Mouse (Mus musculus) midbrain, embryonic 16.5 days (tissue): ENCODE data around the gene Tmem229b. TPM values are rescaled to one million over a fixed set of nuclear protein-coding genes. Genes with fewer than 3 reads are reported as not detected.
"Not testable (repeated sequence)": the region's sequence is repeated elsewhere in the genome, so short reads cannot be mapped to it uniquely, and the experiment has no call there.

ENCODE experiments used
- ATAC-seq: fragments of 200-750 bp; cut with Nextera tagmentation; 2 replicates; pipeline ENCODE4 v1.8.0; 2017; ENCODE audit warnings: moderate TSS enrichment
- H3K27ac ChIP-seq: fragments of 300-500 bp; sonication (generic); 2 replicates; pipeline ENCODE4 v1.5.1; 2014; ENCODE audit warnings: mild to moderate bottlenecking, low read length, mixed read lengths
- H3K27me3 ChIP-seq: fragments of 300-500 bp; sonication (generic); 2 replicates; pipeline ENCODE4 v1.6.1; 2014; ENCODE audit warnings: low read depth, low read length, mixed read lengths; ENCODE audit not compliant: control insufficient read depth, insufficient read depth
- H3K36me3 ChIP-seq: fragments of 300-500 bp; sonication (generic); 2 replicates; pipeline ENCODE4 v1.6.1; 2014; ENCODE audit warnings: mild to moderate bottlenecking, low read length, moderate library complexity, mixed read lengths; ENCODE audit not compliant: control insufficient read depth, insufficient read depth
- H3K4me1 ChIP-seq: fragments of 300-500 bp; sonication (generic); 2 replicates; pipeline ENCODE4 v1.6.1; 2014; ENCODE audit warnings: mild to moderate bottlenecking, low read length, mixed read lengths; ENCODE audit not compliant: control insufficient read depth, insufficient read depth
- H3K4me2 ChIP-seq: fragments of 300-500 bp; sonication (generic); 2 replicates; pipeline ENCODE4 v1.6.1; 2014; ENCODE audit warnings: mild to moderate bottlenecking, low read length, mixed read lengths
- H3K4me3 ChIP-seq: fragments of 300-500 bp; sonication (generic); 2 replicates; pipeline ENCODE4 v1.5.1; 2014; ENCODE audit warnings: low read depth, mild to moderate bottlenecking, low read length, moderate library complexity, mixed read lengths
- H3K9ac ChIP-seq: fragments of 300-500 bp; sonication (generic); 2 replicates; pipeline ENCODE4 v1.6.1; 2014; ENCODE audit warnings: low read depth, low read length, mixed read lengths
- H3K9me3 ChIP-seq: fragments of 300-500 bp; sonication (generic); replicated peaks from 2 replicates; pipeline ENCODE4 v1.6.1; 2014; ENCODE audit warnings: mild to moderate bottlenecking, low read length, mixed read lengths; ENCODE audit not compliant: control insufficient read depth, poor library complexity, severe bottlenecking
- WGBS: fragments of 180-500 bp; shearing (Covaris S2); extraction: QIAGEN DNeasy Blood & Tissue Kit; methylation state at CpG from one replicate; pipeline ENCODE4 v1.1.7; 2014; 5-methylcytosine and 5-hydroxymethylcytosine counted together
- polyA plus RNA-seq: library from polyadenylated mRNA; unstranded; fragments of >200 nt; fragmentation: Nextera tagmentation; extraction: Ambion mirVana; gene quantifications from 2 replicates; pipeline ENCODE4 v1.2.1, GENCODE M21; 2015

Tmem229b gene
- polyA plus RNA-seq, 1 experiment from 2014 or later, result 79.8 TPM

DNA sequence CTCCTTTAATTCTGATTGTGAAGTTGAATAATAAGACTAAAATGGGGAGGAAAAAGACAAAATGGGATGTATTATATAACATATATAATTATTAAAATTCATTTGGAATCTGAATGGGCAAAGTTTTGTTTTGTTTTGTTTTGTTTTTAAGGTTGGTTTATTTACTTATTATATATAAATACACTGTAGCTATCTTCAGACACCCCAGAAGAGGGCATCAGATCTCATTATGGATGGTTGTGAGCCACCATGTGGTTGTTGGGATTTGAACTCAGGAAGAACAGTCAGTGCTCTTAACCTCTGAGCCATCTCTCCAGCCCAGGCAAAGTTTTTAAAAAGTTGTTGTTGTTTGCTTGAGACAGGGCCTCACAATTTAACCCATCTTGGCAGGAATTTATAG lies 84.5 kb downstream of the Tmem229b start:
- H3K4me2 ChIP-seq, H3K4me3 ChIP-seq, H3K4me1 ChIP-seq, H3K36me3 ChIP-seq, ATAC-seq, H3K9ac ChIP-seq, H3K9me3 ChIP-seq, H3K27me3 ChIP-seq, H3K27ac ChIP-seq: not testable (repeated sequence)

DNA sequence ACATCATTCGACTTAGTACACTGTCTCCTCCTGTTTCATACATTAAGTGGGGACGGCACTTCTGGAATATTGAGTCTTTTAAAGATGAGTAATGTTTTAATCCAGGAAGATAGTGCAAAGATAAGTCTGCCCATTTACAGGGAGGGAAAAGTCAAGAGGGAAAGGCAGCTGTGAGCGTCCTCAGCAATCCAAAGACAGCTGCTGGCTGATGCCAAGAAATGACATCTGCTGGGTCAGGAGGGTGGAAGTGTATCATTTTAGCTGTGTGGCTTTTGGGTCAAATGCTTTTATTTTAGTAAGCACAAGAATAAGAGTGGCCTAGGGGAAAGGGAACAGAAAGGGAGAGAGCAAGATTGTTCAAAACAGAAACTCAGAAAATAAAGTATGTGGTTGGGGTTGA lies 85.4 kb downstream of the Tmem229b start:
- H3K36me3 ChIP-seq, result no peaks in the 10 kb centered on the region

DNA sequence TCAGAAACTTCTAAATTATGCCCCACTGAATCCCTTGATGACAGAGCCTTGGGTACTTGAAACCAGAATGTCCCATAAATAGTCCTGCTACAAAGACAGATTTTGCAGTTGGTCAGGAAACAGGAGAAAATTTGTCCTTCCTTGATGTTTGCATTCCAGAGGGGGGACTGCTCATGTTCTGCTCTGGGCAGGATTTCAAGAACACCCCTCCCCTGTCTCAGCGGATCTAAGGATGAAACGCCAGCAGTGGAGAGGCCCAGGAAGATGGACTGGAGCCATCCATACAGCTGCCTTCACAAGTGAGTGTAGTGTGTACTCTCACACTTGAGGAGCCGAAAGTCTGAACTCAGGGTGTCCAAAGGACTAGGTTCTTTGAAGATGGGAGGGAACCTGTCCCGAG lies 86.0 kb downstream of the Tmem229b start:
- Histone ChIP-seq H3K27me3 (no peaks in the 10 kb centered on the region), H3K9me3 (no peaks in the 10 kb centered on the region), H3K27ac (no peak overlapping the region), H3K4me1 (no peaks in the 10 kb centered on the region), H3K9ac (no peak overlapping the region), H3K4me2 (no peak overlapping the region), H3K4me3 (no peak overlapping the region), H3K36me3 (no peaks in the 10 kb centered on the region)
- no peak for ATAC-seq
- 79% methylated on average over 4 of the region's 4 CpGs for WGBS

More for the DNA sequence above, 85.4 kb downstream of the Tmem229b start:
- Histone ChIP-seq H3K27me3 (no peaks in the 10 kb centered on the region), H3K27ac (no peak overlapping the region), H3K4me2 (no peak overlapping the region), H3K9ac (no peak overlapping the region), H3K4me3 (no peak overlapping the region), H3K9me3 (no peaks in the 10 kb centered on the region), H3K4me1 (no peaks in the 10 kb centered on the region)
- 85% methylated on average over 3 of the region's 3 CpGs for WGBS
- no peak for ATAC-seq

DNA sequence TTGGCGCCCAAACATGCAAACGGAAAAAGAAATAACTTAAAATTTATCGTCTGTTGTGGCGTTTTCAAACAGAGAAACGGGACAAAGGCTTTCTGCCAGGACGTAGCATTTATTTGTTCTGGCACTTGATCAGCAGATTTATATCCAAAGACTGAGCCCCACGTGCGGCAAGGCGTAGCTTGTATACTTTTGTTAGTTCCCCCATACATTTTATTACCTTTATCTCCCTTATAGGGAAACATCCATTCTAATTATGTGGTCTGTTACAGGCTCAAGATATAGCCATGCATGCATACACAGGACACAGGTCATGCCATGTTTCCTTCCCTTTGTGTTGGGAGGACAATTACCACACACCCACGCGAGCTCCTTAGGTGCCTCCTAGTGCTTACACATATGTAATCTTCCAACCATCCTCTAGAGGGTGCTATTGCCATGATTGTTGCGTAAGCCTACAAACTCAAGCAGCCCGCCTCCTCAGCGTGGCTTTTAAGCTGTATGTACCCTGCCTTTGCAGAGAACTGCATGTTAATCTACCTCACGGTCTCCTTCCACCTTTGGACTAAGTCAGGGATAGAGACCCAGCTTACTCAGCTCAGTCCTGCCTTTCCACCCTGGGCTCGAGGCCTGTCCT lies 88.2 kb downstream of the Tmem229b start:
- ATAC-seq, result peak; percentile 72
- H3K9ac ChIP-seq, result no peak overlapping the region
- peak overlapping the region; percentile 35 for H3K4me2 ChIP-seq
- no peaks in the 10 kb centered on the region for H3K27me3 ChIP-seq
- no peak overlapping the region for H3K4me3 ChIP-seq
- no peaks in the 10 kb centered on the region for H3K9me3 ChIP-seq
- H3K27ac ChIP-seq, result no peak overlapping the region
- H3K36me3 ChIP-seq, result no peaks in the 10 kb centered on the region
- WGBS, result 37% methylated on average over 16 of the region's 16 CpGs
- no peaks in the 10 kb centered on the region for H3K4me1 ChIP-seq

GRCm38 (mm10) chr12:78918227-78919078 lies 89.0 kb downstream of the Tmem229b start:
- Histone ChIP-seq H3K4me3 (no peak overlapping the region), H3K27me3 (peaks cover 4% of the 10 kb centered on the region; the same call in 1 of the 2 replicates), H3K4me1 (no peaks in the 10 kb centered on the region), H3K36me3 (no peaks in the 10 kb centered on the region), H3K9ac (no peak overlapping the region), H3K4me2 (peak overlapping the region; percentile 42), H3K27ac (no peak overlapping the region), H3K9me3 (no peaks in the 10 kb centered on the region)
- peak; percentile 84 for ATAC-seq
- WGBS, result 15% methylated on average over 10 of the region's 11 CpGs

DNA sequence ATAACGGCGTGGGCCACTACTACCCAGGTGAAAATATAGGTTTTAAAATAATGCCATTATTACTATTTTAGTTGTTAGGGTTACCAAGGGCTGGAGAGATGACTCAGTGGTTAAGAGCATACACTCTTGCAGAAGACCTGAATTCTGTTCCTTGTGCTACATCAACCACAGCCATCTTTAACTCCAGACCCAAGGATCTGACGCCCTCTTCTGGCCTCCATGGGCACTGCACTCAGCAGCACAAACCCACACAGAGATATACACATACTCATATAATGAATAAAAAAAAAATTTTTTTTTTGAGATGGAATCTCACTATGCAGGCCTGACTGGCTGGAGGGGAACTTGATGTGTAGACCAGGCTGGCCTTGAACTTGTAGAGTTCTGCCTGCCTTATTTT lies 91.1 kb downstream of the Tmem229b start:
- Histone ChIP-seq H3K4me3 (no peak overlapping the region), H3K9ac (no peak overlapping the region), H3K4me1 (peaks cover 9% of the 10 kb centered on the region), H3K27ac (no peak overlapping the region), H3K27me3 (peaks cover 16% of the 10 kb centered on the region), H3K9me3 (no peaks in the 10 kb centered on the region), H3K4me2 (no peak overlapping the region), H3K36me3 (no peaks in the 10 kb centered on the region)
- WGBS, result 70% methylated on average over 3 of the region's 3 CpGs
- ATAC-seq, result no peak

DNA sequence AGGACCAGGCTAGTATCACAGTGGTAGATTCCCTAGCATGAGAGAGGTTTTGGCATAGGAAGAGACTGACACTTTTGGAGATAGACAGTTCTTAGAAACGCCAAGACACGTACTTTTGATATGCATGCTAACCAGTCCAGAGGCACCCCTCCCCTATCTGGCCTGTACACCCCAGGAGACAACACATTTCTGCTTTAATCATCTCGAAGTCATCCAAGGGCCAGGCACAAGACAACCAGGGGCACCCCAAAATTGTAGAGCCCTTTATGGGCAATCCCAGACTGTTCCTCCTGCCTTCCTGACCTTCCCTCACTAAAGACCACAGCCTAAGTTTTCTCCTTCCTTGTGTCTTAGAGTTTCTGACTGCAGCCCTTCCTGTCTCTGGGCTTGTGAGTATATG lies 91.9 kb downstream of the Tmem229b start:
- Histone ChIP-seq H3K27me3 (peaks cover 23% of the 10 kb centered on the region), H3K27ac (no peak overlapping the region)
- 79% methylated on average over 3 of the region's 3 CpGs for WGBS

GRCm38 (mm10) chr12:78914458-78914857 lies 93.0 kb downstream of the Tmem229b start:
- H3K27ac ChIP-seq, result no peak overlapping the region
- WGBS, result 91% methylated on average over 4 of the region's 4 CpGs
- no peak for ATAC-seq
- H3K4me3 ChIP-seq, result no peak overlapping the region
- H3K4me2 ChIP-seq, result no peak overlapping the region
- H3K9me3 ChIP-seq, result no peaks in the 10 kb centered on the region
- H3K4me1 ChIP-seq, result peaks cover 10% of the 10 kb centered on the region
- H3K27me3 ChIP-seq, result peaks cover 33% of the 10 kb centered on the region
- no peaks in the 10 kb centered on the region for H3K36me3 ChIP-seq
- no peak overlapping the region for H3K9ac ChIP-seq

More for the DNA sequence above, 91.9 kb downstream of the Tmem229b start:
- no peak overlapping the region for H3K4me2 ChIP-seq
- H3K4me3 ChIP-seq, result no peak overlapping the region
- H3K4me1 ChIP-seq, result peaks cover 10% of the 10 kb centered on the region
- no peaks in the 10 kb centered on the region for H3K36me3 ChIP-seq
- H3K9ac ChIP-seq, result no peak overlapping the region
- no peak for ATAC-seq
- no peaks in the 10 kb centered on the region for H3K9me3 ChIP-seq
